Mouse (Mus musculus): ENCODE measurements at regions not wholly inside any gene's neighbourhood (a gene's known extent, or its start where the extent isn't known, plus 50 kb on each side); places are given as distances from the start of the nearest gene placed in this dataset.

GRCm38 (mm10) chr4:35417866-35418265, 191.9 kb upstream of the C9orf72 start:
- 48% methylated on average over 3 of the region's 3 CpGs for WGBS

GRCm38 (mm10) chr4:35413488-35413887, 187.5 kb upstream of the C9orf72 start:
- no peak overlapping the region for H3K9ac ChIP-seq (replicated peaks; ENCODE audit: low read length, poor library complexity, severe bottlenecking)
- ATAC-seq (ENCODE audit: low FRiP score), result no peak
- WGBS, result 28% methylated on average over 3 of the region's 3 CpGs
- H3K27ac ChIP-seq (ENCODE audit: low read depth, low read length), result no peak overlapping the region
- no peak overlapping the region for H3K4me2 ChIP-seq (ENCODE audit: low read depth, low read length, poor library complexity, severe bottlenecking)
- H3K27me3 ChIP-seq (ENCODE audit: insufficient read depth, low read length), result no peaks in the 10 kb centered on the region
- DNase-seq (ENCODE audit: low spot score), result no peak
- no peaks in the 10 kb centered on the region for H3K9me3 ChIP-seq (ENCODE audit: low read length)
- H3K4me3 ChIP-seq (ENCODE audit: low read depth, low read length), result no peak overlapping the region
- H3K4me1 ChIP-seq (ENCODE audit: insufficient read depth, low read length), result no peaks in the 10 kb centered on the region
- no peak for TF ChIP-seq CTCF (IDR thresholded peaks at IDR 0.05)
- no peaks in the 10 kb centered on the region for H3K36me3 ChIP-seq (ENCODE audit: insufficient read depth, low read length)

More at GRCm38 (mm10) chr4:35417866-35418265, 191.9 kb upstream of the C9orf72 start:
- Histone ChIP-seq H3K27me3 (ENCODE audit: insufficient read depth, low read length) (no peaks in the 10 kb centered on the region), H3K4me2 (ENCODE audit: low read depth, low read length, poor library complexity, severe bottlenecking) (no peak overlapping the region), H3K9me3 (ENCODE audit: low read length) (no peaks in the 10 kb centered on the region), H3K4me3 (ENCODE audit: low read depth, low read length) (no peak overlapping the region), H3K4me1 (ENCODE audit: insufficient read depth, low read length) (no peaks in the 10 kb centered on the region), H3K9ac (replicated peaks; ENCODE audit: low read length, poor library complexity, severe bottlenecking) (no peak overlapping the region), H3K27ac (ENCODE audit: low read depth, low read length) (no peak overlapping the region), H3K36me3 (ENCODE audit: insufficient read depth, low read length) (no peaks in the 10 kb centered on the region)
- TF ChIP-seq CTCF (IDR thresholded peaks at IDR 0.05), result peak; percentile 75
- ATAC-seq (ENCODE audit: low FRiP score) (no peak), DNase-seq (ENCODE audit: low spot score) (peak; percentile 76)

GRCm38 (mm10) chr4:35405301-35406006, 179.5 kb upstream of the C9orf72 start:
- ATAC-seq (ENCODE audit: low FRiP score), result peak; percentile 16; the same call in 1 of the 2 replicates
- no peak for DNase-seq (ENCODE audit: low spot score)
- no peak overlapping the region for H3K9ac ChIP-seq (replicated peaks; ENCODE audit: low read length, poor library complexity, severe bottlenecking)
- H3K27ac ChIP-seq (ENCODE audit: low read depth, low read length), result no peak overlapping the region
- H3K36me3 ChIP-seq (ENCODE audit: insufficient read depth, low read length), result no peaks in the 10 kb centered on the region
- H3K4me3 ChIP-seq (ENCODE audit: low read depth, low read length), result no peak overlapping the region
- no peaks in the 10 kb centered on the region for H3K9me3 ChIP-seq (ENCODE audit: low read length)
- WGBS, result 43% methylated on average over 7 of the region's 7 CpGs
- H3K27me3 ChIP-seq (ENCODE audit: insufficient read depth, low read length), result no peaks in the 10 kb centered on the region
- H3K4me2 ChIP-seq (ENCODE audit: low read depth, low read length, poor library complexity, severe bottlenecking), result no peak overlapping the region
- H3K4me1 ChIP-seq (ENCODE audit: insufficient read depth, low read length), result no peaks in the 10 kb centered on the region; the same call in 1 of the 2 replicates
- TF ChIP-seq CTCF (IDR thresholded peaks at IDR 0.05), result no peak

GRCm38 (mm10) chr4:35404068-35404467, 178.1 kb upstream of the C9orf72 start:
- H3K4me1 ChIP-seq (ENCODE audit: insufficient read depth, low read length), result no peaks in the 10 kb centered on the region; the same call in 1 of the 2 replicates
- 74% methylated on average over 2 of the region's 2 CpGs for WGBS
- H3K4me2 ChIP-seq (ENCODE audit: low read depth, low read length, poor library complexity, severe bottlenecking), result no peak overlapping the region
- H3K9me3 ChIP-seq (ENCODE audit: low read length), result no peaks in the 10 kb centered on the region
- no peak overlapping the region for H3K4me3 ChIP-seq (ENCODE audit: low read depth, low read length)
- ATAC-seq (ENCODE audit: low FRiP score) (no peak), DNase-seq (ENCODE audit: low spot score) (no peak)
- TF ChIP-seq CTCF (IDR thresholded peaks at IDR 0.05), result no peak
- H3K27ac ChIP-seq (ENCODE audit: low read depth, low read length), result no peak overlapping the region
- H3K27me3 ChIP-seq (ENCODE audit: insufficient read depth, low read length), result no peaks in the 10 kb centered on the region
- H3K9ac ChIP-seq (replicated peaks; ENCODE audit: low read length, poor library complexity, severe bottlenecking), result no peak overlapping the region
- H3K36me3 ChIP-seq (ENCODE audit: insufficient read depth, low read length), result no peaks in the 10 kb centered on the region

GRCm38 (mm10) chr4:35403594-35403993, 177.6 kb upstream of the C9orf72 start:
- no peaks in the 10 kb centered on the region for H3K36me3 ChIP-seq (ENCODE audit: insufficient read depth, low read length)
- no peak overlapping the region for H3K4me3 ChIP-seq (ENCODE audit: low read depth, low read length)
- no peaks in the 10 kb centered on the region for H3K27me3 ChIP-seq (ENCODE audit: insufficient read depth, low read length)
- ATAC-seq (ENCODE audit: low FRiP score) (no peak), DNase-seq (ENCODE audit: low spot score) (no peak)
- no peaks in the 10 kb centered on the region for H3K9me3 ChIP-seq (ENCODE audit: low read length)
- no peaks in the 10 kb centered on the region; the same call in 1 of the 2 replicates for H3K4me1 ChIP-seq (ENCODE audit: insufficient read depth, low read length)
- TF ChIP-seq CTCF (IDR thresholded peaks at IDR 0.05), result no peak
- no peak overlapping the region for H3K27ac ChIP-seq (ENCODE audit: low read depth, low read length)
- WGBS, result 90% methylated on average over 6 of the region's 6 CpGs
- no peak overlapping the region for H3K4me2 ChIP-seq (ENCODE audit: low read depth, low read length, poor library complexity, severe bottlenecking)
- no peak overlapping the region for H3K9ac ChIP-seq (replicated peaks; ENCODE audit: low read length, poor library complexity, severe bottlenecking)

- H3K36me3 ChIP-seq (ENCODE audit: insufficient read depth, low read length), result no peaks in the 10 kb centered on the region
- no peak overlapping the region for H3K4me2 ChIP-seq (ENCODE audit: low read depth, low read length, poor library complexity, severe bottlenecking)
- no peak for TF ChIP-seq CTCF (IDR thresholded peaks at IDR 0.05)
- no peak overlapping the region for H3K27ac ChIP-seq (ENCODE audit: low read depth, low read length)
- H3K4me1 ChIP-seq (ENCODE audit: insufficient read depth, low read length), result no peaks in the 10 kb centered on the region; the same call in 1 of the 2 replicates
- peak; percentile 35 for DNase-seq (ENCODE audit: low spot score)
- ATAC-seq (ENCODE audit: low FRiP score), result no peak
- no peak overlapping the region for H3K4me3 ChIP-seq (ENCODE audit: low read depth, low read length)
- no peak overlapping the region for H3K9ac ChIP-seq (replicated peaks; ENCODE audit: low read length, poor library complexity, severe bottlenecking)
- no peaks in the 10 kb centered on the region for H3K27me3 ChIP-seq (ENCODE audit: insufficient read depth, low read length)
- no peaks in the 10 kb centered on the region for H3K9me3 ChIP-seq (ENCODE audit: low read length)
- 59% methylated on average over 9 of the region's 9 CpGs for WGBS
Observed at GRCm38 (mm10) chr4:35402376-35403133, 176.6 kb upstream of the C9orf72 start.
